Mouse (Mus musculus) intestine, embryonic 16.5 days (tissue): ENCODE measurements around the gene Pigw. TPM values are rescaled to one million over a fixed set of nuclear protein-coding genes. Genes with fewer than 3 reads are reported as not detected.

ENCODE experiments used
- ATAC-seq: fragments of 200-750 bp; cut with Nextera tagmentation; 2 replicates; pipeline ENCODE4 v1.8.0; 2017; ENCODE audit warnings: moderate TSS enrichment, moderate library complexity
- H3K27ac ChIP-seq: fragments of 300-500 bp; sonication (generic); 2 replicates; pipeline ENCODE4 v1.5.1; 2014; ENCODE audit warnings: mild to moderate bottlenecking, low read length
- H3K27me3 ChIP-seq: fragments of 300-500 bp; sonication (generic); replicated peaks from 2 replicates; pipeline ENCODE4 v1.6.1; 2014; ENCODE audit warnings: low read length, control low read depth, mixed read lengths; ENCODE audit not compliant: control insufficient read depth, insufficient read depth
- H3K36me3 ChIP-seq: fragments of 300-500 bp; sonication (generic); 2 replicates; pipeline ENCODE4 v1.6.1; 2014; ENCODE audit warnings: low read length, control low read depth; ENCODE audit not compliant: control insufficient read depth, insufficient read depth
- H3K4me1 ChIP-seq: fragments of 300-500 bp; sonication (generic); 2 replicates; pipeline ENCODE4 v1.6.1; 2014; ENCODE audit warnings: low read length, control low read depth, mixed read lengths; ENCODE audit not compliant: control insufficient read depth, insufficient read depth
- H3K4me2 ChIP-seq: fragments of 300-500 bp; sonication (generic); 2 replicates; pipeline ENCODE4 v1.6.1; 2014; ENCODE audit warnings: low read depth, low read length, control low read depth
- H3K4me3 ChIP-seq: fragments of 300-500 bp; sonication (generic); 2 replicates; pipeline ENCODE4 v1.5.1; 2014; ENCODE audit warnings: mild to moderate bottlenecking, low read length
- H3K9ac ChIP-seq: fragments of 300-500 bp; sonication (generic); 2 replicates; pipeline ENCODE4 v1.6.1; 2014; ENCODE audit warnings: low read depth, low read length
- H3K9me3 ChIP-seq: fragments of 300-500 bp; sonication (generic); 2 replicates; pipeline ENCODE4 v1.6.1; 2016; ENCODE audit warnings: low read length, control low read depth; ENCODE audit not compliant: control insufficient read depth
- WGBS: fragments of 180-500 bp; shearing (Covaris S2); extraction: QIAGEN DNeasy Blood & Tissue Kit; methylation state at CpG from one replicate; pipeline ENCODE4 v1.1.7; 2014; 5-methylcytosine and 5-hydroxymethylcytosine counted together
- polyA plus RNA-seq: library from polyadenylated mRNA; unstranded; fragments of >200 nt; fragmentation: Nextera tagmentation; extraction: Ambion mirVana; gene quantifications from 2 replicates; pipeline ENCODE4 v1.2.1, GENCODE M21; 2015

Pigw gene
- 2.7 and 2.9 TPM in 2 replicates for polyA plus RNA-seq

DNA sequence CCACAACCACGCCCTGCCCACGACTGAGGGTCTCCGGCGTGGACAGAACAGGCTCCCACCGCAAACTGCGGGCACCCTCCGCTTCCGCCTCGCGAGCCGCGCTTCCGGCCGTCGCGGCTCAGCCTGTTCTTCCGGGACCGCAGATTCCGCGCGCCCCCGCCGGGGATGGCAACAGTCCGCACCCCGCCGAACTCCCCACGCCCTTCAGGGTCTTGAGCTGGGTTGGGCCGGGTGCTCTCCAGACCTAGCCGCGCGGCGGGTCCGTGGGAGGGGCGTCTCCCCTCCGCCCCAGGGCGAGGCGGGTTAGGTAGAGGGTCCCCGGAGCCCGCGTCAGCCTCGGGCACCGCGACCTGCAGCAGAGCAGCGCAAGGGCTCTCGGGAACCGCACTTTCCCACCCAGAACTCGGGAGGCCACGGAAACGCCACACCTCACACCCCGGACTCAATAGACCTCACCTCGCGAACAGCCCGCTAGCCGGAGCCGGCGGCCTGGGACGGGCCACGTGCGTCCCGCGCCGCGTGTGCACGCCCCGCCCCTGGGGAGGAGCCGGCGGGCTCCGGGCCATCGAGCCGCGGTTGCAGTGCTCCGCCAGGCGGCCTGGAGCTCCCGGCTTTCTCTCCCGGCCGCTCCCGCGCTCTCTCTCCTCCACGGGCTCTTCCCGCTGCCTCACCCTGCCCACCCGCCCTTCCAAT is at the start of gene Pigw, which contains the start of gene Myo19:
Gene Pigw, minus strand, starts transcription at position 514 of the 693 bp plus-strand sequence.
Gene Myo19, plus strand, starts transcription at position 377 of the 693 bp plus-strand sequence.
- ATAC-seq: peak; percentile 98
- H3K9me3 ChIP-seq: no peaks in the 10 kb centered on the region
- peaks cover 11% of the 10 kb centered on the region for H3K4me1 ChIP-seq
- peak within 1 kb of the TSS; percentile 91 for H3K4me2 ChIP-seq
- peak within 1 kb of the TSS; percentile 90 for H3K9ac ChIP-seq
- WGBS: under 1% methylated on average over 71 of the region's 81 CpGs
- peak within 1 kb of the TSS; percentile 90 for H3K4me3 ChIP-seq
- no peaks in the 10 kb centered on the region for H3K36me3 ChIP-seq
- H3K27me3 ChIP-seq: no peaks in the 10 kb centered on the region
- peak within 1 kb of the TSS; percentile 97 for H3K27ac ChIP-seq

DNA sequence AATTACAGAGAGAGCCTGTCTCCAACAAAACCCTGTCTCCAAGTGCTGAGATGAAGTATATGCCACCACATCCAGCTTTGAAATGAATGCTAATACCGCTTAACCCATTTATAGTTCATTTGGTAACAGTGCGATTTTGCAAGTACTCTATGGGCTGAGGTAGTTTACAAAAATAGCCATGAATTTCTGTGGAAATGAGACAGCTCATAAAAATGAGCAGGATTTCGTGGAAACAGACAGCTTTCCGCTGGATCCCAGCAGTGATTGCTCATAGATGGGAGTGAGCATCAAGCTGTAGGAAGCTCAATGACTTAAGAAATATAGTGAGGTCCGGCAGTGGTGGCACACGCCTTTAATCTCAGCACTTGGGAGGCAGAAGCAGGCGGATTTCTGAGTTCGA is 40.9 kb upstream of the Pigw start:
- no peak overlapping the region for H3K9ac ChIP-seq
- H3K4me3 ChIP-seq: no peak overlapping the region
- H3K36me3 ChIP-seq: no peaks in the 10 kb centered on the region
- H3K27ac ChIP-seq: no peak overlapping the region
- H3K27me3 ChIP-seq: no peaks in the 10 kb centered on the region
- WGBS: 84% methylated on average over 8 of the region's 8 CpGs
- no peaks in the 10 kb centered on the region for H3K4me1 ChIP-seq
- H3K9me3 ChIP-seq: no peaks in the 10 kb centered on the region
- no peak overlapping the region for H3K4me2 ChIP-seq
- ATAC-seq: no peak

- Histone ChIP-seq H3K4me3 (no peak overlapping the region), H3K4me2 (no peak overlapping the region), H3K36me3 (no peaks in the 10 kb centered on the region), H3K27ac (no peak overlapping the region), H3K9ac (no peak overlapping the region), H3K27me3 (no peaks in the 10 kb centered on the region), H3K4me1 (0 out of 2 replicates have a peak, but pooled peaks cover 3% of the 10 kb centered on the region), H3K9me3 (no peaks in the 10 kb centered on the region)
- 67% methylated on average over 7 of the region's 7 CpGs for WGBS
- ATAC-seq: no peak
Observed at GRCm38 (mm10) chr11:84919951-84920350, 39.9 kb upstream of the Pigw start.

GRCm38 (mm10) chr11:84919276-84919675 is 39.2 kb upstream of the Pigw start:
- no peak for ATAC-seq
- Histone ChIP-seq H3K4me3 (no peak overlapping the region), H3K36me3 (no peaks in the 10 kb centered on the region), H3K4me1 (0 out of 2 replicates have a peak, but pooled peaks cover 3% of the 10 kb centered on the region), H3K27me3 (no peaks in the 10 kb centered on the region), H3K4me2 (no peak overlapping the region), H3K27ac (no peak overlapping the region), H3K9ac (no peak overlapping the region), H3K9me3 (no peaks in the 10 kb centered on the region)
- 45% methylated on average over 3 of the region's 3 CpGs for WGBS

- 7% methylated on average over 16 of the region's 16 CpGs for WGBS
- peak overlapping the region; percentile 4; the same call in 1 of the 2 replicates for H3K9ac ChIP-seq
- H3K27ac ChIP-seq: no peak overlapping the region
- H3K4me2 ChIP-seq: peak overlapping the region; percentile 26; the same call in 1 of the 2 replicates
- H3K9me3 ChIP-seq: no peaks in the 10 kb centered on the region
- no peaks in the 10 kb centered on the region for H3K27me3 ChIP-seq
- H3K4me3 ChIP-seq: no peak overlapping the region
- ATAC-seq: peak; percentile 68
- no peaks in the 10 kb centered on the region for H3K36me3 ChIP-seq
- 0 out of 2 replicates have a peak, but pooled peaks cover 3% of the 10 kb centered on the region for H3K4me1 ChIP-seq
Observed at GRCm38 (mm10) chr11:84918425-84918824, 38.3 kb upstream of the Pigw start.

DNA sequence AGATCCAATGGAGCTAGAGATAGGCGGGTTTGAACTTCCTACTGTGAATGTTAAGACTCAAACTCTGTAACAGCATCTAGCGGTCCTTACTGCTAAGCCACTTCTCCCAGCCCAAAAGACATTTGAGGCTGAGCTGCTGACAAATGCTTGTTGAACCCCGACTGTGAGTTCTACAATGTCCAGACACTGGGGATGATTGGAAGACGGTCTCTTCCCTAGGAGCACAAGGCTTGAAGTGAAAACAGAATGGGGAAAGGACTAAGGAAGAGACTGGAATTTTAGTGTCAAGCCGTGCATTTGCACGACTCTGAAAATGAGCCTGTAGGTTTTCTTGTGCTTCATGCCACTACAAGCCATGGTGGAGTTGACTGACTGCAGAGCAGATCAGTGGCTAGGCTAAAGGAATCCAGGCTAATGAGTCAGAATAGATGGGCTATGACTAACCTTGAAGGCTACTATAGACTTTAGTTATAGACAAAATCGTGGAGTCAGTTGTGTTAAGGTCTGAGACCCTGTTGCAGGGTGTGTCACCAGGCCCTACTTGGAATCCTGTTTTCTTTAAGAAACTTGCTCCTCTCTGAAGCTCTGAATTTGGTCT is 36.7 kb upstream of the Pigw start:
- Histone ChIP-seq H3K27me3 (no peaks in the 10 kb centered on the region), H3K4me2 (peak overlapping the region; percentile 47), H3K4me3 (peak overlapping the region; percentile 90), H3K27ac (no peak overlapping the region), H3K36me3 (0 out of 2 replicates have a peak, but pooled peaks cover 3% of the 10 kb centered on the region), H3K4me1 (0 out of 2 replicates have a peak, but pooled peaks cover 3% of the 10 kb centered on the region), H3K9ac (peak overlapping the region; percentile 93; the same call in 1 of the 2 replicates), H3K9me3 (no peaks in the 10 kb centered on the region)
- no peak for ATAC-seq
- 55% methylated on average over 7 of the region's 7 CpGs for WGBS

- no peak within 1 kb of the TSS for H3K27ac ChIP-seq
- H3K36me3 ChIP-seq: 0 out of 2 replicates have a peak, but pooled peaks cover 3% of the 10 kb centered on the region
- peak within 1 kb of the TSS; percentile 93 for H3K9ac ChIP-seq
- 3% methylated on average over 34 of the region's 34 CpGs for WGBS
- H3K27me3 ChIP-seq: no peaks in the 10 kb centered on the region
- ATAC-seq: peak; percentile 91
- 0 out of 2 replicates have a peak, but pooled peaks cover 3% of the 10 kb centered on the region for H3K4me1 ChIP-seq
- peak within 1 kb of the TSS; percentile 64 for H3K4me2 ChIP-seq
- H3K9me3 ChIP-seq: no peaks in the 10 kb centered on the region
- H3K4me3 ChIP-seq: peak within 1 kb of the TSS; percentile 90
Observed at GRCm38 (mm10) chr11:84916053-84916702, 36.1 kb upstream of the Pigw start, which contains the start of gene Znhit3. TSS of gene Znhit3 (minus strand) at chr11:84916366.

DNA sequence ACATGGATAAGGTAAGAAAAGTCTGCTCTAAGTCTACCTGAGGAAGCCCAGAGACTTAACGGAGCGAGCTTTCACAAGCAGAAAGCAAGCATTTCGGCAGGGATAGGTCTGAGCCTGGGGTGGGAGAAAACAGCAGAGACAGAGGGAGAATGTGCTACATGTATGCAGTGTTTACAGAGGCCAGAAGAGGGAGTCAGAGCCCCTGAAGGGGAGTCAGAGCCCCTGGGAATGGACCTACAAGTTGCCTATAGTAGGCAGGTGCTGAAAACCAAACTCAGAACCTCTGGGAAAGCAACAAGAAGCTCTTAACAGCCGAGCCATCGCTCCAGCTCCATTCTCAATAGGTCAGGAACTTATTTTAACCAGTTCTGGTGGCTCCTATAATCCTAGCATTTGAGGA is 34.6 kb upstream of the Pigw start:
- ATAC-seq: no peak
- no peak overlapping the region for H3K9ac ChIP-seq
- H3K27me3 ChIP-seq: no peaks in the 10 kb centered on the region
- H3K27ac ChIP-seq: no peak overlapping the region
- H3K36me3 ChIP-seq: 0 out of 2 replicates have a peak, but pooled peaks cover 3% of the 10 kb centered on the region
- H3K4me3 ChIP-seq: no peak overlapping the region
- H3K4me2 ChIP-seq: no peak overlapping the region
- 90% methylated on average over 5 of the region's 5 CpGs for WGBS
- H3K9me3 ChIP-seq: no peaks in the 10 kb centered on the region
- H3K4me1 ChIP-seq: 0 out of 2 replicates have a peak, but pooled peaks cover 3% of the 10 kb centered on the region

DNA sequence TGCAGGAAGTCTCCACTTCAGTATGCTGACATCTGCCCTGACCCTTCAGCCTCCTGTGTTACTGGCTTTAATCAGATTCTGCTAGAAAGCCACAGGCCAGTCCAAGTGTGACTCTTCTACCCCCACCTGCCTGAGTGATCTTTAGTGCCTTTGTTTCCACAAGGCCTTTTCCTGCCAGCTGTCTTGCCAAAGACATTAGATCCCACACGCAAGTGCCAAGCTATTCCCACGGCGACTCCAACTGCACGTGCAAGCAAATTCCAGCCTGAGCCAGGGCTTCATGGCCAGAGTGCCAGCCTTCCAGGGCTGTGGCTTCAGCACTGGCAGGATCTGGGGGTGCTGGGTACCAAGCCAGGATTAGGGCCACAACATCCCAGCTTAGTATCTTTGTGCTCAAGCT is 30.3 kb upstream of the Pigw start:
- no peak overlapping the region for H3K27ac ChIP-seq
- 0 out of 2 replicates have a peak, but pooled peaks cover 2% of the 10 kb centered on the region for H3K4me1 ChIP-seq
- ATAC-seq: no peak
- no peaks in the 10 kb centered on the region for H3K9me3 ChIP-seq
- H3K4me2 ChIP-seq: no peak overlapping the region
- no peaks in the 10 kb centered on the region for H3K27me3 ChIP-seq
- H3K9ac ChIP-seq: no peak overlapping the region
- WGBS: 84% methylated on average over 4 of the region's 4 CpGs
- H3K36me3 ChIP-seq: peaks cover 10% of the 10 kb centered on the region; the same call in 1 of the 2 replicates
- H3K4me3 ChIP-seq: no peak overlapping the region
